Mouse (Mus musculus): ENCODE data around the gene Ell3. TPM values are rescaled to one million over a fixed set of nuclear protein-coding genes. Genes with fewer than 3 reads are reported as not detected.
A peak's percentile ranks its signal among the peaks of the same experiment; 100 is the strongest.
"Not testable (repeated sequence)": the region's sequence is repeated elsewhere in the genome, so short reads cannot be mapped to it uniquely, and the experiment has no call there.

The Ell3 gene
- polyA plus RNA-seq, 1 experiment = 0.92 TPM

DNA sequence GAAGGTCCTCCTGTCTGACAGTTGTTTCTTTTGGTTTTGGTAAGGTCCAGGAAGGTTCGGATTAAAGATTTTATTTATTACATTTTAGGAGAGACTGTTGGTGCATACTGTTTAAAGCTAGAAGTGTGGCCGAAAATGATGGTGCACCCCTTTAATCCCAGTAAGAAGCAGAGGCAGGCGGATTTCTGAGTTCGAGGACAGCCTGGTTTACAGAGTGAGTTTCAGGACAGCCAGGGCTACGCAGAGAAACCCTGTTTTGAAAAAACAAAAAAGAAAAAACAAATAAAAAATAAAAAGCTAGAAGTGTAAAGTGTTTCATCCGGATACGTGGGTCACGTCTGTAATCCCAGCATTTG is 30.1 kb upstream of the Ell3 start:
- Histone ChIP-seq H3K4me3 (ENCODE audit: control insufficient read depth, insufficient read depth, low read length) (peak overlapping the region; percentile 60), H3K27me3 (ENCODE audit: control insufficient read depth, insufficient read depth, low read length) (no peaks in the 10 kb centered on the region), H3K4me1 (replicated peaks; ENCODE audit: control insufficient read depth, insufficient read depth, low read length) (no peaks in the 10 kb centered on the region), H3K36me3 (ENCODE audit: control insufficient read depth, insufficient read depth, low read length) (no peaks in the 10 kb centered on the region), H3K27ac (ENCODE audit: control insufficient read depth, insufficient read depth, low read length) (no peak overlapping the region)
- WGBS = 29% methylated on average over 8 of the region's 8 CpGs
- no peak for TF ChIP-seq POLR2A (IDR thresholded peaks at IDR 0.05; ENCODE audit: control insufficient read depth, extremely low read depth, insufficient read depth, low read length, poor library complexity)
- TF ChIP-seq CTCF (IDR thresholded peaks at IDR 0.05; ENCODE audit: borderline replicate concordance, control insufficient read depth, extremely low read depth, insufficient read depth, low read length, poor library complexity) = no peak
- DNase-seq = no peak

DNA sequence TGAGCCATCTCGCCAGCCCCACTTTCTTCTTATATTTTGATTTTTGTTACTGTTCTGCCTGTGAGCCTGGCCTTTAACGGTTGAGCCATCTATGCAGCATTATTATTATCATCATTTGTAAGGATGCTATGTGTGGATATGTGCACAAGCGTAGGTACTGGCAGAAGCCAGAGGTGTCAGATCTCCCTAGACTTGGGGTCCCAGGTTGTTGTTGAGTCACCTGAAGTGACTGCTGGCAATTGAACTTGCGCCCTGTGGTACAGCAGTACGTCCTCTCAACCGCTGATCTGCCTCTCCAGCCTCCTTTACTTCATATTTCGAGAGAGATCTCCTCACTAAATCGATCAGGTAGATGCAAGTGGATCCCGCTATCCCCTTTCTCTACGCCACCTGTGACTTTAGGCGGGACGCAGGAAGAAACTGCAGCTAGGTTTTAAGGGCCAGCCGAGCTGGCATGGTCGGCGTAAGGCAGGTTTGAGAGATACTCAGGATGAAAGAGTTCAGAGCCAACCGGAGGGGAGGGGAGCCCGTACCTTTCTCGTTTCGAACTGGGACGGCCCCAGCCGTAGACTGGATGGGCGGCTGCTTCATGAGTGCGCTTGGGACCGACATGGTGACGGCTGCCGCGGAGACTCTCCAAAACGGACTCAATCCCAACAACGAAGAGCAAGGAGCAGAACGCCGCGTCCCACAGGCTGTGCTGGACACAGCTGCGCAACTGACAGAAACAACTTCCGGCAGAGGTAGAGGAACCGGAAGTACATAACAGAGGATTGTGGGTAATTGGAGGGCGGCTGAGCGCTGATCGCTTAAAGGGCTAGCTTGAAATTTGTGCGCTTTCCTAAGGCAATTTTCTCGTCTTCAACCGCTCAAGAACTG is 29.5 kb upstream of the Ell3 start, which contains the start of gene Mfap1b:
TSS of gene Mfap1b (minus strand) at position 767 of the 879 bp plus-strand sequence.
- H3K27ac ChIP-seq (ENCODE audit: control insufficient read depth, insufficient read depth, low read length); H3K4me1 ChIP-seq (replicated peaks; ENCODE audit: control insufficient read depth, insufficient read depth, low read length); H3K36me3 ChIP-seq (ENCODE audit: control insufficient read depth, insufficient read depth, low read length); H3K27me3 ChIP-seq (ENCODE audit: control insufficient read depth, insufficient read depth, low read length): not testable (repeated sequence)
- WGBS = 5% methylated on average over 41 of the region's 41 CpGs
- peak; percentile 77 for DNase-seq
- peak; percentile 56; the same call in 1 of the 2 replicates for TF ChIP-seq POLR2A (IDR thresholded peaks at IDR 0.05; ENCODE audit: control insufficient read depth, extremely low read depth, insufficient read depth, low read length, poor library complexity)
- H3K4me3 ChIP-seq (ENCODE audit: control insufficient read depth, insufficient read depth, low read length) = peak within 1 kb of the TSS; percentile 60

GRCm38 (mm10) chr2:121472783-121473182 is 28.7 kb upstream of the Ell3 start:
- not testable (repeated sequence) for H3K4me3 ChIP-seq (ENCODE audit: control insufficient read depth, insufficient read depth, low read length); H3K36me3 ChIP-seq (ENCODE audit: control insufficient read depth, insufficient read depth, low read length); H3K27ac ChIP-seq (ENCODE audit: control insufficient read depth, insufficient read depth, low read length); DNase-seq; H3K27me3 ChIP-seq (ENCODE audit: control insufficient read depth, insufficient read depth, low read length); H3K4me1 ChIP-seq (replicated peaks; ENCODE audit: control insufficient read depth, insufficient read depth, low read length)
- WGBS = 97% methylated on average over 3 of the region's 3 CpGs

- H3K4me3 ChIP-seq (ENCODE audit: control insufficient read depth, insufficient read depth, low read length); DNase-seq; H3K27ac ChIP-seq (ENCODE audit: control insufficient read depth, insufficient read depth, low read length); H3K27me3 ChIP-seq (ENCODE audit: control insufficient read depth, insufficient read depth, low read length); H3K36me3 ChIP-seq (ENCODE audit: control insufficient read depth, insufficient read depth, low read length); H3K4me1 ChIP-seq (replicated peaks; ENCODE audit: control insufficient read depth, insufficient read depth, low read length): not testable (repeated sequence)
- WGBS = 89% methylated on average over 2 of the region's 6 CpGs
Observed at GRCm38 (mm10) chr2:121468982-121469381, 24.9 kb upstream of the Ell3 start.

DNA sequence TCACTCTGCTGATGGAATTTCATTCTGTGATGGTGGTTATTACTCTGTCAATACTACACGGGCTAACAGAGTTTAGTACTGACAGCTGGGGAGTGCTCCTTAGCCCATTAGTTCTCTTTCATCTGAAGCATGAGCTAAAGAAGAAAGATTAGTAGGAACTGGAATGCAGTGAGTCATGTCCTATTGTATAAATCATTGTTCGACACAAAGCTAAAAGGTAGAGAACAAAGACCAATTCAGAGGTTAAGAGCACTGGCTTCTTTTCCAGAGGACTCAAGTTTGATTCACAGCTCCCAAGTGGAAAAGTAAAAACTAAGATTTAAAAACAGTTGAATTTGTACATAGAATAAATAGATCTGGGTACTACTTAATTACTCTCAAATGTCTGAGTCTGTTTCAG is 16.0 kb upstream of the Ell3 start:
- TF ChIP-seq POLR2A (IDR thresholded peaks at IDR 0.05; ENCODE audit: control insufficient read depth, extremely low read depth, insufficient read depth, low read length, poor library complexity) (no peak), CTCF (IDR thresholded peaks at IDR 0.05; ENCODE audit: borderline replicate concordance, control insufficient read depth, extremely low read depth, insufficient read depth, low read length, poor library complexity) (no peak)
- Histone ChIP-seq H3K36me3 (ENCODE audit: control insufficient read depth, insufficient read depth, low read length) (peaks cover 8% of the 10 kb centered on the region; the same call in 1 of the 2 replicates), H3K27ac (ENCODE audit: control insufficient read depth, insufficient read depth, low read length) (no peak overlapping the region), H3K27me3 (ENCODE audit: control insufficient read depth, insufficient read depth, low read length) (no peaks in the 10 kb centered on the region), H3K4me3 (ENCODE audit: control insufficient read depth, insufficient read depth, low read length) (no peak overlapping the region), H3K4me1 (replicated peaks; ENCODE audit: control insufficient read depth, insufficient read depth, low read length) (peaks cover 5% of the 10 kb centered on the region)
- WGBS = 91% methylated on average over 2 of the region's 2 CpGs
- no peak for DNase-seq

DNA sequence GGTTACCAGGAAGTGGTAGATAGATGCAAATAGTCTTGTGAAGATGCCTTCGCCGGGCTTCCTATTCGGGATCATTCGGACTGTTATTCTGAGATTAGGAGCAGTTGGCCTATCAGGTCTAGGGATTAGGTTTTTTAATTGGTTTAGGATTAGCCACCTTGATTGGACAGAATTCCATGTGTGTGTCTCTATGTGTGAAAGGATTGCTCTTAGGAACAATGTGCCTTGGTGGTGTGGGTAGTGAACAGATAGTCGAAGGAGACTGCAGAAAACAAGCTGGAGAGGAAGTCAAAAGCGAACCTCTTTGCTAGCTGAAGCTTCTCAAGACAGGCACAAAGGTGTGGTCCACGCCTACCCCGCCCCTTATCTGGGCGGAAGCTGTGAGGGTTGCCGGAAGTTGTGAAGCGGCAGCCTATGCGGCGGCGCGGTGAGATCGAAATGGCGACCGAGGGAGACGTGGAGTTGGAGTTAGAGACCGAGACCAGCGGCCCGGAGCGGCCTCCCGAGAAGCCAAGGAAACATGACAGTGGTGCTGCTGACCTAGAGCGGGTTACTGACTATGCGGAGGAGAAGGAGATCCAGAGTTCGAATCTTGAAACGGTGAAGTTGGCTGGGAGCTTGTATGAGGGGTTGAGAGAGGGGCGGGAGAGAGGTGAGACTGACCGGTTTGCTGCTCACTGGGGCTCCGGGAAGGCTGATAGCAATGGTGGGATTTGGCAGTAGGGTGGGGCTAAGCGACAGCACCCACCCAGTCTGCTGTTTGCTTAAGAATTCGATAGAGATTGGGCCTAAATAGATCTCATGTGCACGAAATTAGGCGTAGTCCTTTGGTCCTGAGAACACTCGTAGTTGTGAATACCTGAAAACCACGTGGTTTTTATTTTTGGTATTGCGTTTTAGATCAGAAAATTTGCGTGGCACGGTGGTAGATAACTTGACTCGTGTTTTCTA is 12.9 kb upstream of the Ell3 start, which contains the start of gene Serinc4:
TSS of gene Serinc4 (minus strand) at position 90 of the 951 bp plus-strand sequence.
- peak; percentile 90 for DNase-seq
- Histone ChIP-seq H3K4me3 (ENCODE audit: control insufficient read depth, insufficient read depth, low read length) (peak within 1 kb of the TSS; percentile 85), H3K27ac (ENCODE audit: control insufficient read depth, insufficient read depth, low read length) (peak within 1 kb of the TSS; percentile 57; the same call in 1 of the 2 replicates), H3K27me3 (ENCODE audit: control insufficient read depth, insufficient read depth, low read length) (no peaks in the 10 kb centered on the region), H3K4me1 (replicated peaks; ENCODE audit: control insufficient read depth, insufficient read depth, low read length) (peaks cover 5% of the 10 kb centered on the region), H3K36me3 (ENCODE audit: control insufficient read depth, insufficient read depth, low read length) (peaks cover 8% of the 10 kb centered on the region; the same call in 1 of the 2 replicates)
- WGBS = 5% methylated on average over 41 of the region's 41 CpGs
- TF ChIP-seq CTCF (IDR thresholded peaks at IDR 0.05; ENCODE audit: borderline replicate concordance, control insufficient read depth, extremely low read depth, insufficient read depth, low read length, poor library complexity) (no peak), POLR2A (IDR thresholded peaks at IDR 0.05; ENCODE audit: control insufficient read depth, extremely low read depth, insufficient read depth, low read length, poor library complexity) (no peak; the same call in 1 of the 2 replicates)
